Mouse (Mus musculus) ES-E14 (cell line): ENCODE measurements at regions not wholly inside any gene's neighbourhood (a gene's known extent, or its start where the extent isn't known, plus 50 kb on each side); places are given as distances from the start of the nearest gene placed in this dataset.

Source experiments
- DNase-seq: peaks from one replicate; pipeline ENCODE4 v3.0.0-alpha.2; 2013; ENCODE audit warnings: low read depth, low spot score
- H3K27ac ChIP-seq: 2 replicates; pipeline ENCODE4 v1.5.1; 2012; ENCODE audit warnings: low read depth, mild to moderate bottlenecking, low read length, moderate library complexity, mixed read lengths; ENCODE audit not compliant: poor library complexity, insufficient read depth, severe bottlenecking
- H3K36me3 ChIP-seq: 2 replicates; pipeline ENCODE4 v1.6.1; 2012; ENCODE audit warnings: mild to moderate bottlenecking, low read length, moderate library complexity, mixed read lengths; ENCODE audit not compliant: control insufficient read depth, poor library complexity, insufficient read depth, severe bottlenecking
- H3K4me1 ChIP-seq, 2 experiments: fragments of 150-350 bp in 1 of 2; sonication (generic) in 1 of 2; 2 replicates each; pipeline ENCODE4 v1.6.1; 2012; ENCODE audit warnings: low read length in 2 of 2, mild to moderate bottlenecking in 1 of 2, mixed read lengths in 1 of 2; ENCODE audit not compliant: control insufficient read depth in 2 of 2, insufficient read depth in 2 of 2, poor library complexity in 1 of 2
- H3K4me3 ChIP-seq, 2 experiments: fragments of 150-350 bp in 1 of 2; sonication (generic) in 1 of 2; 2 replicates each; pipeline ENCODE4 v1.5.1; 2012; ENCODE audit warnings: low read length in 2 of 2, low read depth in 1 of 2, mild to moderate bottlenecking in 1 of 2, mixed read lengths in 1 of 2; ENCODE audit not compliant: insufficient read depth in 1 of 2, poor library complexity in 1 of 2, severe bottlenecking in 1 of 2
- H3K9ac ChIP-seq: 2 replicates; pipeline ENCODE4 v1.6.1; 2012; ENCODE audit warnings: low read depth, mild to moderate bottlenecking, low read length, mixed read lengths; ENCODE audit not compliant: poor library complexity, insufficient read depth, severe bottlenecking
- H3K9me3 ChIP-seq: fragments of 150-350 bp; sonication (generic); 2 replicates; pipeline ENCODE4 v1.6.1; 2012; ENCODE audit warnings: low read depth, mild to moderate bottlenecking, low read length; ENCODE audit not compliant: control insufficient read depth, insufficient read depth
- CHD2 ChIP-seq: IDR thresholded peaks from 2 replicates; pipeline ENCODE4 v1.6.1; 2014; ENCODE audit warnings: mild to moderate bottlenecking, low read depth, low read length, inconsistent platforms
- HCFC1 ChIP-seq: IDR thresholded peaks from 2 replicates; pipeline ENCODE4 v1.6.1; 2012; ENCODE audit warnings: low read length, inconsistent platforms, borderline replicate concordance; ENCODE audit not compliant: insufficient read depth
- MAFK ChIP-seq: IDR thresholded peaks from 2 replicates; pipeline ENCODE4 v1.6.1; 2014; ENCODE audit warnings: mild to moderate bottlenecking, low read depth, low read length, inconsistent platforms; ENCODE audit not compliant: insufficient read depth
- ZC3H11A ChIP-seq: IDR thresholded peaks from 2 replicates; pipeline ENCODE4 v1.6.1; 2012; ENCODE audit warnings: low read depth, mild to moderate bottlenecking, inconsistent platforms, low read length, borderline replicate concordance
- ZNF384 ChIP-seq: IDR thresholded peaks from 2 replicates; pipeline ENCODE4 v1.6.1; 2012; ENCODE audit warnings: low read depth, low read length, inconsistent platforms
- in situ Hi-C, 2 experiments: fragments of 600-800 bp; cut with MboI; formaldehyde crosslinking; loops; one replicate each; pipeline ENCODE4 v1.15.1; 2025; ENCODE audit warnings: low sequenced_read_pairs in 2 of 2, inconsistent platforms in 1 of 2; ENCODE audit not compliant: unreplicated experiment in 2 of 2

GRCm38 (mm10) chr12:9151426-9151825, 121.6 kb downstream of the Ttc32 start:
- H3K36me3 ChIP-seq: no peaks in the 10 kb centered on the region
- TF ChIP-seq HCFC1: no peak
- TF ChIP-seq CHD2: no peak
- no peak for TF ChIP-seq MAFK
- no peak for TF ChIP-seq ZC3H11A
- TF ChIP-seq ZNF384: no peak
- no peaks in the 10 kb centered on the region for H3K9me3 ChIP-seq
- no peak overlapping the region for H3K27ac ChIP-seq
- no peaks in the 10 kb centered on the region for H3K4me1 ChIP-seq
- in situ Hi-C loops: no loop called here
- no peak overlapping the region for H3K9ac ChIP-seq
- no peak overlapping the region for H3K4me3 ChIP-seq
- DNase-seq: no peak

DNA sequence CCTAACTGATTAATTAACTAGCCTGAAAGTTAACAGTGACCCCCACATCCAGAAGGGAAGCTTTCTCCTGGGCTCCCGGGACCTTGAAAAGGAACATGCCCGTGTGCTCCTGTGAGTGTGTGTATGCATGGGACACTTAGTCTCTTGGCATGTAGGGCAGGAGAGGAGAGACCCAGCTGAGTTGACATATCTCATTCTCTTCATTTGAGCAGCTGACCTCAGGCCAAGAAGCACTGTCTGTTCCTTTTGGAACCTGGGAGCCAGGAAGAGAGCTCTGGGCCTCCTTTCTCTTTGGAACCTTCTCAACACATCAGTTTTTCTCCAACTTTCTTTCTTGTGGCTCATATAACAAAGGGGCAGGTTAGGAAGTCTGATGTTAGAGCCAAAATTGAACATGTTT, 124.7 kb downstream of the Ttc32 start:
- TF ChIP-seq ZNF384: no peak
- no peak for TF ChIP-seq ZC3H11A
- TF ChIP-seq HCFC1: no peak
- TF ChIP-seq MAFK: no peak
- no peak for TF ChIP-seq CHD2
- in situ Hi-C loops: no loop called here
- no peak overlapping the region for H3K4me3 ChIP-seq
- H3K27ac ChIP-seq: no peak overlapping the region
- H3K4me1 ChIP-seq: no peaks in the 10 kb centered on the region
- DNase-seq: no peak
- H3K9ac ChIP-seq: no peak overlapping the region
- H3K36me3 ChIP-seq: no peaks in the 10 kb centered on the region
- no peaks in the 10 kb centered on the region for H3K9me3 ChIP-seq

GRCm38 (mm10) chr12:9156794-9157193, 127.0 kb downstream of the Ttc32 start:
- no peak for TF ChIP-seq CHD2
- no peak for TF ChIP-seq ZC3H11A
- no peak for TF ChIP-seq MAFK
- TF ChIP-seq ZNF384: no peak
- no peak for TF ChIP-seq HCFC1

DNA sequence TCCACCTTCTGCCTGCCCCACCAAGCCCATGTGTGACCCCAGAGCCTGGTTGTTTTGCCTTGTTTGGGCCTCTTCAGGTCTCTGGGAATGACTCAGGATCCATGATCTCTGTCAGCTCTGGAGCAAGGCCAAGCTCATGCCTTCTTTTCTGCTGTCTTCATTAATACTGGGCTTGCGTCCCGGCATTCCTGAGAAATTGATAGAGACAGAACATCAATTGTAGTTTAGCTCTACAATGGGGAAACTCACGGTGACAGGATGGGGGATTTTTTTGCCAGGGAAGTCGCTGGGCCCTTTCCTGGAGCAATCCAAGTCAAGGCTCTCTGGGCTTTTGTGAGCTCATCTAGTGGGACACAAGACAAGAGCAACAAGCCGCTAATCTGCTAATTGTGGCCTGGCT, 129.0 kb downstream of the Ttc32 start:
- H3K27ac ChIP-seq: no peak overlapping the region
- no peaks in the 10 kb centered on the region for H3K9me3 ChIP-seq
- H3K4me3 ChIP-seq: no peak overlapping the region
- H3K36me3 ChIP-seq: no peaks in the 10 kb centered on the region
- DNase-seq: no peak
- H3K4me1 ChIP-seq: no peaks in the 10 kb centered on the region
- no peak overlapping the region for H3K9ac ChIP-seq
- in situ Hi-C loops: no loop called here
- TF ChIP-seq MAFK: no peak
- no peak for TF ChIP-seq ZNF384
- TF ChIP-seq CHD2: no peak
- TF ChIP-seq ZC3H11A: no peak
- no peak for TF ChIP-seq HCFC1

More at GRCm38 (mm10) chr12:9156794-9157193, 127.0 kb downstream of the Ttc32 start:
- Histone ChIP-seq H3K4me3 (no peak overlapping the region), H3K4me1 (no peaks in the 10 kb centered on the region), H3K9me3 (no peaks in the 10 kb centered on the region), H3K9ac (no peak overlapping the region), H3K27ac (no peak overlapping the region), H3K36me3 (no peaks in the 10 kb centered on the region)
- in situ Hi-C loops: no loop called here
- DNase-seq: no peak

DNA sequence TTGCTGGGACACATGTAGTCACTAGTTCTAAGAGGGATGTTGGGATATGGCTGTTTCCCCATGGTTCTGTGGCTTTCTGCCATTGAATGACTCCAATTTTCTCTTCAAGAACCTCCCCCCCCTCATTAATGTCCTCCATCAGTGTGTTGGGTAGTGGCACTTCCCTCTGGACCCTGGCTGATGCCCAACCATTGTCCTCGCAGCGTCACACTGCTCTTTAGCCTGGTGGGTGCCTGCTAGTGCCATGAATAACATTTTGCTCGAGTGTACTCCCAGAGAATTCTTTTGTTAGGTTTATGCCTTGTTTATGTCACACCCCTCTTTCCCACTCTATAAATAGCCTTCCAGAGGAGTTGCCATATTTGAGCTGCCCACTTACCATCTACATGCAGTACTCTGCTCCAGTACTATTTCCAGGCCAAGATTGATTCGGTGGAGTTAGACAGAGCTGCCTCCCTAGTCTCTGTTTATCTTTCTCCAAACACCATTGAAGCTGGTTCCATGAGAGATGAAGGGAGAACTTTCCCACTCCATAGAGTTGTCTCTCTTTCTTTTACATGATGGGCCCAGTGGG, 135.7 kb downstream of the Ttc32 start:
- no peaks in the 10 kb centered on the region for H3K9me3 ChIP-seq

More for the DNA sequence above, 135.7 kb downstream of the Ttc32 start:
- in situ Hi-C loops: no loop called here
- DNase-seq: no peak
- H3K4me3 ChIP-seq: no peak overlapping the region
- no peak overlapping the region for H3K27ac ChIP-seq
- H3K4me1 ChIP-seq: no peaks in the 10 kb centered on the region
- TF ChIP-seq ZNF384: no peak
- TF ChIP-seq CHD2: no peak
- no peak for TF ChIP-seq ZC3H11A
- no peak for TF ChIP-seq MAFK
- no peak for TF ChIP-seq HCFC1
- H3K36me3 ChIP-seq: no peaks in the 10 kb centered on the region
- no peak overlapping the region for H3K9ac ChIP-seq
